Mouse (Mus musculus) testis, postnatal 14 days (tissue): ENCODE data around the gene Noto.

Source experiments
- DNase-seq: peaks from one replicate; pipeline ENCODE4 v3.0.0; 2021; ENCODE audit warnings: low spot score

Noto gene

GRCm38 (mm10) chr6:85475581-85475980 is 51.9 kb downstream of the Noto start:
- no peak for DNase-seq

- DNase-seq, result no peak
Measured at GRCm38 (mm10) chr6:85477366-85477917, 53.8 kb downstream of the Noto start.

DNA sequence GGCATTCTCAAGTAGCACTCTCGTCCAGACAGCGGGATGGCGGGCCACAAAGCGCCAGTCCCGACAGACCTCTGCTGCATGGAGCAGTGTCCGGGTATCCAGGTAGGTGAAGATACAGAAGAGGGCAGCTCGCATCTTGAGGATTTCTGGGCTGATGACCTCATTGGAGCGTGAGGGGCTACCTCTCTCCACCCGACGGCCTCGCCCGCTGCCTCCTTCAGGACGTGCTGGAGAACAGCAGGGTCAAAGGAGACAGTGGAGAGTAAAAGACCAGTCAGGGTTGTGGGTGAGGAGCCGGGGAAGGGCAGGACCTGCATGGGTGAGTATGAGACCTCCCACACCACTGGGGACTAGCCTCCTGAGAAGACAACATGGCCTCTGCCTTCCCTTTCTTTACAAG is 54.7 kb downstream of the Noto start:
- no peak for DNase-seq
